Mouse (Mus musculus): ENCODE results near the gene Pgap3. TPM values are rescaled to one million over a fixed set of nuclear protein-coding genes. Genes with fewer than 3 reads are reported as not detected.

Gene Pgap3
- polyA plus RNA-seq (2012; rRNA removed): 17.7 and 19.8 TPM in 2 replicates

DNA sequence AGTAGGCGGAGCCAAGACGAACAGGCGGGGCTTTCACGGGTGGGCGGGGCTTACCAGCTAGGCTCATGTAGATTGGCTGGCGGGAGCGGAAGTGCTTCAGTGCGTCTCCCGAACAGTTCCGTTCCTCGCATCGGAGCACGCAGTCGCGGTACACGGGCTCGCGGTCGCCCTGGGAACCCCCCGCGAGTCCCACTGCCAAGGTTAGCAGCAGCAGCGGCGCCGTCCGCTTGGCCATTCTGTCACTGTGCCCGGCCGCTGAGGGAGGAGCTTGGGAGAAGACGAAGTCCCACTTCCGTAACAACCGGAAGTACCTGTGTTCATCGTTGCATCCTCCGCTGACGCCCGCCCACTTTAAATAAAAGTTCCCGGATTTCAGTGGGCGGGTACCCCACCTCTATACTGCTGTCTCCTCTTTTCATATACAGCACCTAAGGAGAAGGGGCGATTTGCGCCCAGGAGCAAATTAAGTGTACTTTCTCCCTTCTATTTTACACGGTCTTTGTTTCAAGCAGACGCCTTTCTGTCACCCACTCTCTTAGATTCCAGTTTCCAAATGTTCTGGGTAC lies at the start of gene Pgap3:
Gene Pgap3 (minus strand): TSS at position 330 of the 566 bp plus-strand sequence.
- Histone ChIP-seq H3K4me3 (ENCODE audit: extremely low read depth, insufficient read depth, insufficient read length) (peak within 1 kb of the TSS; percentile 74), H3K4me1 (ENCODE audit: control insufficient read depth, insufficient read depth, insufficient read length) (peaks cover 3% of the 10 kb centered on the region; the same call in 1 of the 2 replicates), H3K27me3 (ENCODE audit: control insufficient read depth, insufficient read depth, low read length) (no peaks in the 10 kb centered on the region), H3K27ac (ENCODE audit: insufficient read depth, low read length) (peak within 1 kb of the TSS; percentile 91), H3K36me3 (ENCODE audit: control insufficient read depth, insufficient read depth, low read length) (no peaks in the 10 kb centered on the region)
- peak; percentile 83 to 84 for DNase-seq (ENCODE audit: low read depth in 1 of 2, low spot score in 2 of 2)
- TF ChIP-seq CTCF (IDR thresholded peaks at IDR 0.05; ENCODE audit: extremely low read depth, insufficient read depth, insufficient read length, insufficient replicate concordance) (no peak), POLR2A (IDR thresholded peaks at IDR 0.05; ENCODE audit: low read depth, low read length) (peak; percentile 39; the same call in 1 of the 2 replicates)
- under 1% methylated on average over 40 of the region's 40 CpGs for WGBS

DNA sequence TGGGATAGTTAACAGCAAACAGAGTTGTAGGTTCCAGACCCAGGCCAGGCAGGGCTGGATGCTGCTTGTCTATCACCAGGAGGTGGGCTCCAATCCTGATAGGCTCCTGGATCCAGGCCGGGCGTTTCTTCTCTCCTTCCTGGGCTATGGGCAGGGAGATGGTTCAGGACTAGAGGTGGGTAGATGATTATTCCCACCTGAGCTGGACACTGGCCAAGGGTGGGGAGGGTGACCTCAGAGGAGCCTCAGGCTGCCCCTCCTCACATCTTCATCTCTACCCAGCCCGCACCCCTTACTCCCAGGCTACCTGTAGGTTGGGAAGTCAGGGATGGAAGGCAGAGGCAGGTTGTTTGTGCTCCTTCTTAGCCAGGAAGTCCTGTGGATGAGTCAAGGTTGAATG lies 49.1 kb upstream of the Pgap3 start:
- no peak for DNase-seq (ENCODE audit: low read depth in 1 of 2, low spot score in 2 of 2)
- peaks cover 21% of the 10 kb centered on the region; the same call in 1 of the 2 replicates for H3K4me1 ChIP-seq (ENCODE audit: control insufficient read depth, insufficient read depth, insufficient read length)
- no peaks in the 10 kb centered on the region for H3K36me3 ChIP-seq (ENCODE audit: control insufficient read depth, insufficient read depth, low read length)
- no peak overlapping the region for H3K27ac ChIP-seq (ENCODE audit: insufficient read depth, low read length)
- H3K27me3 ChIP-seq (ENCODE audit: control insufficient read depth, insufficient read depth, low read length): no peaks in the 10 kb centered on the region
- no peak overlapping the region for H3K4me3 ChIP-seq (ENCODE audit: extremely low read depth, insufficient read depth, insufficient read length)
- TF ChIP-seq POLR2A (IDR thresholded peaks at IDR 0.05; ENCODE audit: low read depth, low read length): no peak
- TF ChIP-seq CTCF (IDR thresholded peaks at IDR 0.05; ENCODE audit: extremely low read depth, insufficient read depth, insufficient read length, insufficient replicate concordance): no peak
- 93% methylated on average over 3 of the region's 3 CpGs for WGBS

DNA sequence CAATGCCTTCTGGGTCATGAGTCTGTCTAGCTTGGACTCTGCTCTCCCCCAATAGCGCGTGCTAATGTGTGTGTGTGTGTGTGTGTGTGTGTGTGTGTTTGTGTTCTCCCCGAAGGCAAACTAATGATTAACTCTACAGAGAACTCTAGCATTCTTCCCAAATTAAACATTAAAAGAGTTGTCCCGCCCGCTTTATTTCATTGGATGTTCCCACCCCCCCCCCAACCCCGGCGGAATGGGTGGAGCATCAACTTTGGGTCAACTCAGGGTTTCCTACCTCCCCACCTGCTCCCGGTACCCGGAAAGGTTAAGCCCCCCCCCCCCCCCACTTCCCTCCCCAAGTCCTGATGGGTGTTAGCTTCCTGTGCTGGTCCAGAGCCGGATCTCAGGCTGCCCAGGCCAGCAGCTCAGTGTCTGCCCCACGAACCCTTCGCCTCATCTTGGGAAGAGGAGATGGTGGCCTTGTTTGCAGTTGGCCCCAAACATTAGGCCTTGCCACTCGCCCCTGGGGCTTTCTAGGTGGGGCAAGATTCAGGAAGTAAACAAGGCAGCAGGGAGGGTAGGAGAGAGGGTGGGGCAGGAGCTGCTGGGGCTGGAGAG lies 48.0 kb upstream of the Pgap3 start:
- H3K36me3 ChIP-seq (ENCODE audit: control insufficient read depth, insufficient read depth, low read length): no peaks in the 10 kb centered on the region
- TF ChIP-seq CTCF (IDR thresholded peaks at IDR 0.05; ENCODE audit: extremely low read depth, insufficient read depth, insufficient read length, insufficient replicate concordance): no peak
- DNase-seq (ENCODE audit: low read depth in 1 of 2, low spot score in 2 of 2): no peak
- H3K27me3 ChIP-seq (ENCODE audit: control insufficient read depth, insufficient read depth, low read length): no peaks in the 10 kb centered on the region
- H3K4me3 ChIP-seq (ENCODE audit: extremely low read depth, insufficient read depth, insufficient read length): no peak overlapping the region
- peaks cover 21% of the 10 kb centered on the region; the same call in 1 of the 2 replicates for H3K4me1 ChIP-seq (ENCODE audit: control insufficient read depth, insufficient read depth, insufficient read length)
- H3K27ac ChIP-seq (ENCODE audit: insufficient read depth, low read length): no peak overlapping the region
- WGBS: 57% methylated on average over 13 of the region's 13 CpGs

DNA sequence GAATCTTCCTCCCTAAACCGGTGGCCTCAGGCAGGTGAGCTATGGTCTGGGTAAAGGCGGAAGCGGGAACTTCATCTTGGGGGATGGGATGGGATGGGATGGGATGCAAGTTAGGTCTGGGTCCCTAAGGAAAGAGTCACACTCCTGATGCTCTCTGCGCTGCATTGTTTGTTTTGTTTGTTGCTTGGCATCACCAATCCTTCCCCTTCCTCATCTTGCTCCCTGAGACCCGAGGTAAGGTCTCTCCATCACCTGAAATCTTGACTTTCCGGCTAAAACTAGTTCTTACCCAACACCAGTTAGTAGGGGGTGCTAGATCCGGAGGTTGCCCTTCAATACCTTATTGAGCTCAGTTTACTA lies 47.2 kb upstream of the Pgap3 start:
- Histone ChIP-seq H3K36me3 (ENCODE audit: control insufficient read depth, insufficient read depth, low read length) (no peaks in the 10 kb centered on the region), H3K27ac (ENCODE audit: insufficient read depth, low read length) (no peak overlapping the region), H3K4me1 (ENCODE audit: control insufficient read depth, insufficient read depth, insufficient read length) (peaks cover 21% of the 10 kb centered on the region; the same call in 1 of the 2 replicates), H3K4me3 (ENCODE audit: extremely low read depth, insufficient read depth, insufficient read length) (no peak overlapping the region), H3K27me3 (ENCODE audit: control insufficient read depth, insufficient read depth, low read length) (no peaks in the 10 kb centered on the region)
- no peak for DNase-seq (ENCODE audit: low read depth in 1 of 2, low spot score in 2 of 2)
- 51% methylated on average over 7 of the region's 7 CpGs for WGBS
- TF ChIP-seq POLR2A (IDR thresholded peaks at IDR 0.05; ENCODE audit: low read depth, low read length): no peak

DNA sequence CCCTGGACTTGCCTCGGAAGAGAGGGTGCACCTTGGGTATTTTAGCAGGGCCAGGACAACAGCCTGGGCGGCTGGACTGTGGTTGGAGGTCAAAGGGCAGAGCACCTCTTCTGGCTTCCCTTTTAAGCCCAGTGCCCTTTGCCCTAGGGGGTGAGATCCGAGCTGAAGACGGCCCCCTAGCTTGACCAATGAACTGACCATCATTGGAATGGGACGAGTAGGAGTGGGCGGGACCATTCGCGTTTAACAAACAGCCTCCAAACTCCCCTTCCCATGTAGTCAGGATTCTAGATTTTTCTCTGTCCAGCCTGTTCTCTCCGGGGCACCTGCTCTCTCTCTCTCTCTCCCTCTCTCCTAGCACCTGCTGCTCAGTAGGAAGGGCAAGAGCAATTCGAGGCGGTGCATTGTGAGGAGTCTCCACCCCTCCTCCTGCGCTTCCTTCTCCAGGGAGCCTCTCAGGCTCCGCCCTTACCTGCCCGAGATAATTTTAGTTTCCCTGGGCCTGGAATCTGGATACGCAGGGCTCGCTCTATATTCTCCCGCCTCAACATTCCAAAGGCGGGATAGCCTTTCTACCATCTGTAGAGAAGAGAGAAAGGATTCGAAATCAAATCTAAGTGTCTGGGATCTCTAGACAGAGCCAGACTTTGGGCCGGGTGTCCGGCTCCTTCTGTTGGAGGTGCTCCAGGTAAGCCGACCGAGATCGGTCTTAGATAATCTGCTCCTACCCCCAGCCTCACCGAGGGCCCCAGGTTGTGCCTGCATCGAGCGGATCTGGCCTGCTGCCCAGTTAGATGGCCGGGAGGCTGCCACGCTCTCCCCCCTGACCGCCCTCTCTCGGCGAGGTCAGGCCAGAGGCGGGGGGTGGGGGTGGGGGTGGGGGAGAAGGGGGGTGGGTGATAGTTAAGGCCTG lies 46.5 kb upstream of the Pgap3 start:
- Histone ChIP-seq H3K27ac (ENCODE audit: insufficient read depth, low read length) (no peak overlapping the region), H3K27me3 (ENCODE audit: control insufficient read depth, insufficient read depth, low read length) (no peaks in the 10 kb centered on the region), H3K4me1 (ENCODE audit: control insufficient read depth, insufficient read depth, insufficient read length) (peaks cover 21% of the 10 kb centered on the region; the same call in 1 of the 2 replicates), H3K4me3 (ENCODE audit: extremely low read depth, insufficient read depth, insufficient read length) (no peak overlapping the region), H3K36me3 (ENCODE audit: control insufficient read depth, insufficient read depth, low read length) (no peaks in the 10 kb centered on the region)
- no peak for TF ChIP-seq POLR2A (IDR thresholded peaks at IDR 0.05; ENCODE audit: low read depth, low read length)
- no peak for TF ChIP-seq CTCF (IDR thresholded peaks at IDR 0.05; ENCODE audit: extremely low read depth, insufficient read depth, insufficient read length, insufficient replicate concordance)
- DNase-seq (ENCODE audit: low read depth in 1 of 2, low spot score in 2 of 2): no peak
- 29% methylated on average over 33 of the region's 33 CpGs for WGBS

DNA sequence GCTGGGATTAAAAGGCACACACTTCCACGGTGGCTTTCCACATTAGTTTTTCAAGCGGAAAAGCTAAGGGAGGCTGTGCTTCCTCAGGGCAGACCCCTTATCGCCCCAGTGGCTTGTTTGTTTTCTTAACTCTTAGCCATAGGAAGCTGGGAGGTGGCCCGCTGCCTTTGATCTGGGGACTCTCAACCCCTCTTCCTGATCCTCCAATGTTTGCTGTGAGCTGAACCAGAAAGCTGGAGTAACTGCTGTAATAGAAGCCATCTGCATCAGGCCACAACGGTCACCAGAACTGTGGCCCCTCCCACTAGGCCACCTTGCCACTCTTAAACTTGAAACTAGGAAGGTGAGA lies 45.9 kb upstream of the Pgap3 start, which contains the start of gene Grb7:
Gene Grb7 (plus strand): TSS at position 182 of the 349 bp plus-strand sequence.
- Histone ChIP-seq H3K4me3 (ENCODE audit: extremely low read depth, insufficient read depth, insufficient read length) (no peak within 1 kb of the TSS), H3K27ac (ENCODE audit: insufficient read depth, low read length) (no peak within 1 kb of the TSS), H3K36me3 (ENCODE audit: control insufficient read depth, insufficient read depth, low read length) (no peaks in the 10 kb centered on the region), H3K27me3 (ENCODE audit: control insufficient read depth, insufficient read depth, low read length) (no peaks in the 10 kb centered on the region), H3K4me1 (ENCODE audit: control insufficient read depth, insufficient read depth, insufficient read length) (peaks cover 21% of the 10 kb centered on the region; the same call in 1 of the 2 replicates)
- WGBS: 37% methylated on average over 5 of the region's 5 CpGs
- no peak for TF ChIP-seq POLR2A (IDR thresholded peaks at IDR 0.05; ENCODE audit: low read depth, low read length)
- no peak for TF ChIP-seq CTCF (IDR thresholded peaks at IDR 0.05; ENCODE audit: extremely low read depth, insufficient read depth, insufficient read length, insufficient replicate concordance)
- DNase-seq (ENCODE audit: low read depth in 1 of 2, low spot score in 2 of 2): no peak
